Mouse (Mus musculus) cerebellum, adult 8-10 months (tissue): ENCODE data around the gene Csnk1g1.
A peak's percentile ranks its signal among the peaks of the same experiment; 100 is the strongest.

Experiments
- DNase-seq: peaks from one replicate; pipeline ENCODE4 v3.0.0; 2022

The Csnk1g1 gene

GRCm38 (mm10) chr9:65998965-65999364 lies 90.2 kb downstream of the Csnk1g1 start:
- DNase-seq = no peak

- peak; percentile 26 for DNase-seq
Observed at GRCm38 (mm10) chr9:66004380-66004779, 95.7 kb downstream of the Csnk1g1 start.

- DNase-seq = peak; percentile 33
Observed at GRCm38 (mm10) chr9:66007603-66008202, 99.0 kb downstream of the Csnk1g1 start.

- DNase-seq = no peak
Observed at GRCm38 (mm10) chr9:66020601-66021000, 111.9 kb downstream of the Csnk1g1 start.

- no peak for DNase-seq
Observed at GRCm38 (mm10) chr9:66038082-66038481, 129.4 kb downstream of the Csnk1g1 start.

GRCm38 (mm10) chr9:66038581-66038980 lies 129.9 kb downstream of the Csnk1g1 start:
- no peak for DNase-seq

DNA sequence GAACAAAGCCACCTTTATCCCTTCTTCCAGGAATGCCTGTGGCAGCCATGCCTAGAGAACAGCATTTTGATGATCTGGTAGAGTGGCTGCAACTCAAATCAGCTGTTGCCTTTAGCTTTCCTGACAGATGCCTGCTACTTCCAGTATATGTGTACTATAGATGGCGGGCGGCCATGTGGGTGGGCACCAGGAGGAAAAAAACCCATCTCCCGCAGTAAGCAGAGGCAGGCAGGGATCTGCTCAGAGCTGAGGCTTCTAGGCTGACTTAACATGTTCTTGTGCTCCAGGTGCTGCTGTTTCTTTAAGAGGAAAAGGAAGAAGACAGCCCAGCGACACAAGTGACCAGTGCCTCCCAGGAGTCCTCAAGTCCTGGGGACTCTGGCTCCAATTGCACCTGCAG lies 130.6 kb downstream of the Csnk1g1 start:
- DNase-seq = no peak

DNA sequence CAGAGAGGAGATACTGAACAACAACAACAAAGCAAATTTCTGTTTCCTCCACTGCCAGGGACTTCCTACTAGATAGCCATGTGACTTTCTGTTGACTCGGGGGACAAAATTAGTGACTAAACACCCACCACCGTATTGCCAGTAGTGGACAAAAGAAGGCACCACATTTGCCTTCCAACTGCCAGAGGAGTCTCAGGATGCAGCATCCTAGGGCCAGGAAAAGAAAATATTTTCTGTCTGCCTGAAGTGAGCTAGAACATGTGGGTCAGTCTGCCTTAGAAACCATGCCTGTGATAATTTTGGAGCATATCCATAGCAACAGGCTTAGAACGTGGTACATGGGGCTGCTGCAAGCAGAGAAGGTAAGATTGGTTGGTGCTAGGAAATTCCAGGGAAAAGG lies 132.1 kb downstream of the Csnk1g1 start:
- no peak for DNase-seq

GRCm38 (mm10) chr9:66042331-66042730 lies 133.6 kb downstream of the Csnk1g1 start:
- DNase-seq = no peak

DNA sequence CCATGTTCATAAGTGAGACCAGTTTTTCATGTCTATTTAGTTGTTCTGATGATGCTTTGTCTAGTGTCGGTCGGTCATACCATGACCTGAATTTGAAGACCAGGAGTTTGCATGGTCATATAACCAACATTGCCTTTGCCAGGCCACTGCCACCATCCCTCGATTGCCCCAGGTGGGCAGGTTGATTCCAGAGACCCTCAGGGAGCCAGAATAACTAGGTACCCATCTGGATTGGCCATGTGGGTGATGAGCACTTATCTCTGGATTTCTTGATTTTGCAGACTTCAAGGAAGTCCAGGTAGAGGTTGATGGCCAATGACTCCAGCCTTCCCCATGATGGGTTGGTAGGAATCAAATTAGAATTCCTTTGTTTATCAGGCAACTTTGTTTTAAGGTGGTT lies 134.5 kb downstream of the Csnk1g1 start:
- no peak for DNase-seq

GRCm38 (mm10) chr9:66049931-66050601 lies 141.3 kb downstream of the Csnk1g1 start:
- no peak for DNase-seq

DNA sequence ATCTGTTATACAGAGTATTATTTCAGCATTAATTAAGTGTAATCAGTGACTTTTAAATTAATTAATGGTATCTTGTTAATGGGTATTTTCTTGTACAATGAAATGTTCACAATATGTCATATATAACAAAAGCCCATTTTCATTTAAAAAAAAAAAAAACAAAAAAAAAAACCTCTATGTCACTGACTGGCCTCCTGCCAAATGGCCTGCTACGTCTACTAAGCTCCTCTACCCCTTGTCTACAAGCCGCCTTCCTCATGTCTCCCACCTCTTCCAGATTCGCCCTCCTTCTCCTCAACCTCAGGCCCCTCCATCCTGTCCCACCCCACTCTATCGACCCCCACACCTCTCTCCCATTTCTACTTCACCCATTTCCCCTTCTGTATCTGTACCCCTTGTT lies 142.8 kb downstream of the Csnk1g1 start:
- DNase-seq = no peak

DNA sequence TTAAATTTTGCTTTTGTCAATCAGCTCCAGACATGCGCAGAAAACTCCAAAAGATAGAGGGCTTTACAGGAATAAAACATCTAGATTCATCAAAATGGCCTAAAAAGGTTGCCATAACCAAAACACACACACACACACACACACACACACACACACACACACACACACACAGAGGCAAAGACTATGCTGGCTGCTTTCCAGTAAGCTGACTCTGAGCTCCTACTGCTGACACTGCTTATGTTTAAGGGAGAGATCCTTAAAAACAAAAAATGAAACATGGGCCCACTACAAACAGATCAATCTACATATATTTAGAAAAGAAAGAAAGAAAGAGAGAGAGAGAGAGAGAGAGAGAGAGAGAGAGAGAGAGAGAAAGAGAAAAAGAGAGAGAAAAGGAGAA lies 144.0 kb downstream of the Csnk1g1 start:
- no peak for DNase-seq

DNA sequence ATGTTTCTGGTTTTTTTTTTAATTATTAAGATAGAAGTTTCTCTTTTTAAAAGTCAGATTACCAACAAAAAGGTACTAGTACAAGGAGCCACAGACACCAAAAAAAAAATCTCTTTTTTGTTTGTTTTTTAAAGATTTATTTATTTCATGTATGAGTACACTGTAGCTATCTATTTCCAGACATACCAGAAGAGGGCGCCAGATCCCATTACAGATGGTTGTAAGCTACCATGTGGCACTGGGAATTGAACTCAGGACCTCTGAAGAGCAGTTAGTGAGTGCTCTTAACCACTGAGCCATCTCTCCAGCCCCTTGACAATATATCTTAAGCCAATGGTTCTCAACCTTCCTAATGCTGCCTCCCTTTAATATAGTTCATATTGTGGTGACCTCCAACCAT lies 144.9 kb downstream of the Csnk1g1 start:
- DNase-seq = no peak

GRCm38 (mm10) chr9:66059583-66060307 lies 151.0 kb downstream of the Csnk1g1 start, which contains the start of gene Ppib:
Gene Ppib, plus strand, starts transcription at chr9:66060222.
- DNase-seq = peak; percentile 97

DNA sequence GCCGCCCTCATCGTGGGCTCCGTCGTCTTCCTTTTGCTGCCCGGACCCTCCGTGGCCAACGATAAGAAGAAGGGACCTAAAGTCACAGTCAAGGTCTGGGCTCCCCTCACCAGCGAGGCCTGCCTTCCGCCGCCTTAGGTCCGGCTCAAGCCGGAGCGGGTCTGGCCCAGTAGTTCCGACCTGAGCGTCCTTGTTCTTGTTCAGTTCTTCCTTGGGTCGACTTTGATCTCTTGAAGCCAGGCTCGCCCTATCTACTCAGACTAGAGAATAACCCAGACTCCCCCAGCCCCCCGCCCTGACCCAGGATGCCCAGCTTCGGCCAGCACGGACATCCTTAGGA lies 151.6 kb downstream of the Csnk1g1 start:
- no peak for DNase-seq

GRCm38 (mm10) chr9:66060986-66061385 lies 152.3 kb downstream of the Csnk1g1 start:
- no peak for DNase-seq

DNA sequence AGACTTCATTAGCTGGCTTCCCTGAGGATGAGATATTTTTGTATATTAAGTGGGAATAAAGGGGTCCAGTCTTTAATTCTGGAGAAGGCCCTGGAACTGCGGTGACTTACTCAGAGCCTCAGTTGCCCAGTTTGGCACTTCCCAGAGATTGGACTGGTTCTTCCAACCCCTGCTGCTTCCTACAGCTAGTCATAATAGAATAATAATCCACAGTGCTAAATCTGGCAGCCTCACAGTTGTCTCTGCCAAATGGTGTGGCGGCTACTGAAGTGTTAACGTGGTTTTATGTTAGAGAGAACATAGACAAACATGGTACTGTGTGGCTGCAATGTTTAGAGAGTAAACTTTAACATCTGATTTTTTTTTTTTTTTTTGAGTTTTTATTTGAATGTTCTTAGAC lies 152.9 kb downstream of the Csnk1g1 start:
- no peak for DNase-seq

DNA sequence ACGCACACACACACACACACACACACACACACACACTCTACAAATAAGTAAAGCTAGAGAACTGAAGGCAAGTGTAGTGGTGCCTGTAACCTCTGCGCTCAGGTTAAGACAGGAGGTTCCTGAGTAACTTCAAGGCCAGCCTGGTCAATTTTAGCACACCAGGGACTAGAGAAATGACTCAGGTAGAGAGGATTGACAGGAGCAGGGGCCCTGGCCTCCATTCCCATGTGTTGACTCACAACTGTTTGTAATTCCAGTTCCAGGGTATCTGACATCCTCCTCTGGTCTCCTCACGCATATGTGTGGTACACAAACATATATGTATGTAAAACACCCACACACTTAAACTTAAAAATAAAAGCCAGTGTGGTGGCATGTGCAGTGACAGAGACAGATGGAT lies 154.7 kb downstream of the Csnk1g1 start:
- DNase-seq = no peak

- no peak for DNase-seq
Observed at GRCm38 (mm10) chr9:66064316-66064715, 155.6 kb downstream of the Csnk1g1 start.

DNA sequence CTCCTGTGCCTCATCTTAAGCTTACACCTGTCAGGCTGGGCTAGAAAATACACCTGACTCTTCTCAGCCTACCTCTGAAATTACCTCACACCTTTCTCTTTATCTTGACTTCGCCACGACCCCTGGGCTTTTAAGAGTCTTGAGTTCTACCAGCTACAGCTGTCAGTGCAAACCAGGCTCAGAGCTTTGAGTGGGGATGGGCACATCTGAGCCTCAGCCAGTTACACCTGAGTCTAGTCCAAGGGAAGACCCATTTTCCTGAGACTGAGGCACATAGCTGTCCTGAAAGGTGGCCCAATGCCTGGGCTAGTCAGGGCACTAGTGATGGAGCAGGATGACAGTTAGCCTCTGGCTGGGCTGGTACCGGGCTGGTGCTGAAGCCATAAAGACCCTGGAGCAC lies 158.1 kb downstream of the Csnk1g1 start:
- no peak for DNase-seq

- no peak for DNase-seq
Observed at GRCm38 (mm10) chr9:66067542-66067941, 158.8 kb downstream of the Csnk1g1 start.

- DNase-seq = no peak
Observed at GRCm38 (mm10) chr9:66068056-66068455, 159.3 kb downstream of the Csnk1g1 start.

DNA sequence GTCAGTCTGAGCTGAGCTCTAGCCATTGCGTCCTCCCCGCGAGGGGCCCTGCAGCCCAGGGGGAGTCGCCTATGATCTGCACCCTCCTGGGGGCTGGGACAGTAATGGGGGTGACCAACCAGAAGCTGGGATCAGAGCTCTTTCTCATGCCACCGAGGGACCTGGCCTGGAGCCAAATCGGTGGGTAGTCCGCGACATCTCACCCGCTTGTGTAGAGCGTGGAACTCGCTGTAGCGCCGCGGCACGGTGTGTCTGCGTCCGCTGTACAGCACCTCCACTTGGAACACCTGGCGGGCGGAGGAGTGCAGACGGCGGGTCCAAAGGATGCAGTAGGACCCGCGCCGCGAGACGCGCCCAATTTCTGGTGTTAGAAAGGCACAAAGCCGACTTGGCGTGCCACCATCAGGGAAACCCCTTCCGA lies 160.3 kb downstream of the Csnk1g1 start:
- DNase-seq = peak; percentile 40
